Mouse (Mus musculus): Measurements from ENCODE around the gene Kpna4. TPM values are rescaled to one million over a fixed set of nuclear protein-coding genes. Genes with fewer than 3 reads are reported as not detected.
"Not testable (repeated sequence)": the region's sequence is repeated elsewhere in the genome, so short reads cannot be mapped to it uniquely, and the experiment has no call there.

Kpna4 gene
- polyA plus RNA-seq, 1 experiment from 2014 or later = 53.5 TPM

GRCm38 (mm10) chr3:69044167-69044591 lies 82.7 kb downstream of the Kpna4 start:
- H3K9ac ChIP-seq = peak overlapping the region; percentile 94
- H3K36me3 ChIP-seq = peaks cover 4% of the 10 kb centered on the region
- peaks cover 7% of the 10 kb centered on the region for H3K4me1 ChIP-seq
- peak; percentile 73 for ATAC-seq (ENCODE audit: low FRiP score, low read depth)
- under 1% methylated on average over 42 of the region's 42 CpGs for WGBS
- H3K9me3 ChIP-seq = no peaks in the 10 kb centered on the region
- H3K4me2 ChIP-seq (replicated peaks) = peak overlapping the region; percentile 67
- peak overlapping the region; percentile 87 for H3K4me3 ChIP-seq
- H3K27me3 ChIP-seq (replicated peaks) = no peaks in the 10 kb centered on the region
- H3K27ac ChIP-seq = peak overlapping the region; percentile 85

- H3K36me3 ChIP-seq = peaks cover 8% of the 10 kb centered on the region
- H3K9ac ChIP-seq = no peak overlapping the region
- H3K4me1 ChIP-seq = peaks cover 7% of the 10 kb centered on the region
- no peaks in the 10 kb centered on the region for H3K27me3 ChIP-seq (replicated peaks)
- peak overlapping the region; percentile 37 for H3K4me2 ChIP-seq (replicated peaks)
- no peaks in the 10 kb centered on the region for H3K9me3 ChIP-seq
- 74% methylated on average over 5 of the region's 5 CpGs for WGBS
- ATAC-seq (ENCODE audit: low FRiP score, low read depth) = no peak
- no peak overlapping the region for H3K4me3 ChIP-seq
- no peak overlapping the region for H3K27ac ChIP-seq
Measured at GRCm38 (mm10) chr3:69041298-69041697, 85.6 kb downstream of the Kpna4 start.

GRCm38 (mm10) chr3:69040105-69040504 lies 86.8 kb downstream of the Kpna4 start:
- 91% methylated on average over 2 of the region's 2 CpGs for WGBS
- Histone ChIP-seq H3K27me3 (replicated peaks) (no peaks in the 10 kb centered on the region), H3K4me3 (no peak overlapping the region), H3K9ac (no peak overlapping the region), H3K27ac (no peak overlapping the region), H3K36me3 (peaks cover 16% of the 10 kb centered on the region), H3K4me1 (peaks cover 3% of the 10 kb centered on the region; the same call in 1 of the 2 replicates), H3K9me3 (no peaks in the 10 kb centered on the region), H3K4me2 (replicated peaks) (no peak overlapping the region; the same call in 1 of the 2 replicates)
- ATAC-seq (ENCODE audit: low FRiP score, low read depth) = no peak

GRCm38 (mm10) chr3:69026133-69026783 lies 100.7 kb downstream of the Kpna4 start:
- Histone ChIP-seq H3K4me2 (replicated peaks) (no peak overlapping the region), H3K27me3 (replicated peaks) (no peaks in the 10 kb centered on the region), H3K9me3 (no peaks in the 10 kb centered on the region), H3K27ac (no peak overlapping the region), H3K9ac (no peak overlapping the region), H3K36me3 (peaks cover 47% of the 10 kb centered on the region), H3K4me1 (no peaks in the 10 kb centered on the region), H3K4me3 (no peak overlapping the region)
- no peak for ATAC-seq (ENCODE audit: low FRiP score, low read depth)
- WGBS = 93% methylated on average over 1 of the region's 1 CpGs

- H3K4me3 ChIP-seq = no peak overlapping the region
- H3K27me3 ChIP-seq (replicated peaks) = no peaks in the 10 kb centered on the region
- no peak for ATAC-seq (ENCODE audit: low FRiP score, low read depth)
- peaks cover 43% of the 10 kb centered on the region for H3K36me3 ChIP-seq
- no peak overlapping the region for H3K27ac ChIP-seq
- no peak overlapping the region for H3K4me2 ChIP-seq (replicated peaks)
- H3K4me1 ChIP-seq = no peaks in the 10 kb centered on the region
- no peak overlapping the region for H3K9ac ChIP-seq
- no peaks in the 10 kb centered on the region for H3K9me3 ChIP-seq
Measured at GRCm38 (mm10) chr3:69020764-69021163, 106.1 kb downstream of the Kpna4 start.

- no peaks in the 10 kb centered on the region for H3K4me1 ChIP-seq
- ATAC-seq (ENCODE audit: low FRiP score, low read depth) = no peak
- WGBS = 95% methylated on average over 2 of the region's 2 CpGs
- H3K27ac ChIP-seq = no peak overlapping the region
- no peaks in the 10 kb centered on the region for H3K9me3 ChIP-seq
- H3K4me2 ChIP-seq (replicated peaks) = no peak overlapping the region
- H3K9ac ChIP-seq = no peak overlapping the region
- H3K4me3 ChIP-seq = no peak overlapping the region
- no peaks in the 10 kb centered on the region for H3K27me3 ChIP-seq (replicated peaks)
- H3K36me3 ChIP-seq = peaks cover 43% of the 10 kb centered on the region
Measured at GRCm38 (mm10) chr3:69020285-69020684, 106.6 kb downstream of the Kpna4 start.

- not testable (repeated sequence) for H3K4me2 ChIP-seq (replicated peaks); H3K27me3 ChIP-seq (replicated peaks)
Measured at GRCm38 (mm10) chr3:69018635-69019034, 108.3 kb downstream of the Kpna4 start.

GRCm38 (mm10) chr3:69017181-69017580 lies 109.7 kb downstream of the Kpna4 start:
- no peaks in the 10 kb centered on the region for H3K27me3 ChIP-seq (replicated peaks)
- WGBS = 88% methylated on average over 3 of the region's 3 CpGs
- peaks cover 26% of the 10 kb centered on the region for H3K36me3 ChIP-seq
- H3K4me1 ChIP-seq = no peaks in the 10 kb centered on the region
- no peak overlapping the region for H3K9ac ChIP-seq
- H3K9me3 ChIP-seq = no peaks in the 10 kb centered on the region
- H3K27ac ChIP-seq = no peak overlapping the region
- H3K4me3 ChIP-seq = no peak overlapping the region
- no peak for ATAC-seq (ENCODE audit: low FRiP score, low read depth)
- no peak overlapping the region for H3K4me2 ChIP-seq (replicated peaks)

More at GRCm38 (mm10) chr3:69018635-69019034, 108.3 kb downstream of the Kpna4 start:
- not testable (repeated sequence) for H3K4me1 ChIP-seq; H3K9ac ChIP-seq; ATAC-seq (ENCODE audit: low FRiP score, low read depth); H3K4me3 ChIP-seq; H3K9me3 ChIP-seq; H3K27ac ChIP-seq
- WGBS = 98% methylated on average over 2 of the region's 2 CpGs
- peaks cover 33% of the 10 kb centered on the region for H3K36me3 ChIP-seq

Other genes starting within 250 kb of the Kpna4 start
- gene Ift80, start 122.5 kb downstream of the Kpna4 start, polyA plus RNA-seq (2016; fragmentation: Nextera tagmentation; extraction: Ambion mirVana) = 12.6 and 13.5 TPM in 2 replicates
- 125 TPM in 2 replicates for gene Smc4, start 122.4 kb downstream of the Kpna4 start, polyA plus RNA-seq (2016; fragmentation: Nextera tagmentation; extraction: Ambion mirVana)
- gene Trim59, start 82.4 kb downstream of the Kpna4 start, polyA plus RNA-seq (2016; fragmentation: Nextera tagmentation; extraction: Ambion mirVana) = 112 and 114 TPM in 2 replicates
- not detected in 2 replicates for gene Arl14, start 95.3 kb upstream of the Kpna4 start, polyA plus RNA-seq (2016; fragmentation: Nextera tagmentation; extraction: Ambion mirVana)
- gene Ppm1l, start 189.7 kb upstream of the Kpna4 start, polyA plus RNA-seq (2016; fragmentation: Nextera tagmentation; extraction: Ambion mirVana) = 26.0 and 27.8 TPM in 2 replicates